Mouse (Mus musculus) lung, adult 2 months (tissue): ENCODE data around the gene Sgcd.

Experiments
- CTCF ChIP-seq: fragments of 200-500 bp; IDR thresholded peaks from 2 replicates; pipeline ENCODE4 v1.5.1; 2011; ENCODE audit warnings: mild to moderate bottlenecking, low read length, control low read depth; ENCODE audit not compliant: insufficient read depth
- POLR2A ChIP-seq: fragments of 200-500 bp; IDR thresholded peaks from 2 replicates; pipeline ENCODE4 v1.6.1; 2011; ENCODE audit warnings: low read depth, mild to moderate bottlenecking, control low read depth, low read length, borderline replicate concordance; ENCODE audit errors: extremely low read depth

DNA sequence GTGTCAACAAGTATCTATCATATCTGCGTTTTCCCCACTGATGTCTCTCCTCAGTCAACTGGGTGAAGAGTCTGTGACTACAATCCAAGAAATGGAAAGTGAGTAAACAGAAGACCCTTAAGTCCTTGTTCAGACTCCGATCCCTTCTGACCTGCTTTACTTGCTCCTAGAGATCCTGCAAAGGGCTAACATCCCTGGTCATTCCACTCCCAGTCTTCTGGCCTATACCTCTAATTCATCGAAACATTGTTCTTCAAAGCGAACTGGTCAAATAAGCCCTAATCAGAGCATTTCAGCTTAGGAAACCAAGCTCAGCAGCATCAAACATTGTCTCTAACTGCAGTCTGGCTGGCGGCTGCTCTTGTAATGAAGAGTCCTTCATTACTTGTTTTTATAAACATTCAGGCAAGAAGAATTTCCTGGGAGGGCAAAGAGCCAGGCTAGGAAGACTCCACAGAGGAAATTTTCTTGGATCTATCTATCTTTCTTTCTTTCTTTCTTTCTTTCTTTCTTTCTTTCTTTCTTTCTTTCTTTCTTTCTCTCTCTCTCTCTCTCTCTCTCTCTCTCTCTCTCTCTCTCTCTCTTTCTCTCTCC is 833.8 kb downstream of the Sgcd start:
- TF ChIP-seq POLR2A: no peak
- no peak for TF ChIP-seq CTCF
